Mouse (Mus musculus) embryonic fibroblast, embryonic 13.5 days (primary cell): ENCODE measurements around the gene Efna4.
A peak's percentile ranks its signal among the peaks of the same experiment; 100 is the strongest.

Source experiments
- CTCF ChIP-seq: IDR thresholded peaks from 2 replicates; pipeline ENCODE4 v1.5.1; 2011; ENCODE audit warnings: mild to moderate bottlenecking, control low read depth, low read length, moderate library complexity, borderline replicate concordance; ENCODE audit not compliant: insufficient read depth
- POLR2A ChIP-seq: IDR thresholded peaks from 2 replicates; pipeline ENCODE4 v1.6.1; 2011; ENCODE audit warnings: low read depth, mild to moderate bottlenecking, control low read depth, low read length, moderate library complexity

GRCm38 (mm10) chr3:89315195-89315929 lies 22.5 kb downstream of the Efna4 start:
- peak; percentile 93 for TF ChIP-seq CTCF
- TF ChIP-seq POLR2A, result peak; percentile 24; the same call in 1 of the 2 replicates
